Mouse (Mus musculus) layer of hippocampus, adult 2 months (tissue): ENCODE results near the gene Tmed10. TPM values are rescaled to one million over a fixed set of nuclear protein-coding genes. Genes with fewer than 3 reads are reported as not detected.

Source experiments
- DNase-seq, 2 experiments: peaks; one replicate each; pipeline ENCODE4 v3.0.0; 2022; ENCODE audit warnings: low spot score in 2 of 2
- H3K27ac ChIP-seq: fragments of 200-600 bp; 2 replicates; pipeline ENCODE4 v1.8.1; 2022
- H3K4me3 ChIP-seq: fragments of 200-600 bp; 2 replicates; pipeline ENCODE4 v1.8.1; 2022; ENCODE audit warnings: mild to moderate bottlenecking
- CTCF ChIP-seq: fragments of 200-600 bp; conservative IDR thresholded peaks from 2 replicates; pipeline ENCODE4 v1.8.1; 2022; ENCODE audit warnings: antibody characterized with exemption, mild to moderate bottlenecking, moderate library complexity
- total RNA-seq, 2 experiments: library from RNA; stranded (reverse); gene quantifications; 2 replicates each; pipeline ENCODE4 v1.2.3; 2021

Gene Tmed10
- total RNA-seq, 2 experiments from 2014 or later = 156 to 166 TPM

GRCm38 (mm10) chr12:85368441-85369063, 6.1 kb downstream of the Tmed10 start:
- no peak for DNase-seq
- no peak for TF ChIP-seq CTCF
- H3K27ac ChIP-seq = peak overlapping the region; percentile 59
- no peak overlapping the region for H3K4me3 ChIP-seq

- Histone ChIP-seq H3K4me3 (no peak overlapping the region), H3K27ac (peak overlapping the region; percentile 71)
- TF ChIP-seq CTCF = peak; percentile 46; the same call in 1 of the 2 replicates
- peak; percentile 34 to 69 for DNase-seq
Measured at GRCm38 (mm10) chr12:85366271-85366670, 8.4 kb downstream of the Tmed10 start.

GRCm38 (mm10) chr12:85362510-85362909, 12.1 kb downstream of the Tmed10 start:
- no peak for TF ChIP-seq CTCF

GRCm38 (mm10) chr12:85361580-85361979, 13.1 kb downstream of the Tmed10 start:
- TF ChIP-seq CTCF = no peak
- DNase-seq = no peak
- Histone ChIP-seq H3K4me3 (no peak overlapping the region), H3K27ac (no peak overlapping the region)

More at GRCm38 (mm10) chr12:85362510-85362909, 12.1 kb downstream of the Tmed10 start:
- H3K27ac ChIP-seq = no peak overlapping the region
- H3K4me3 ChIP-seq = no peak overlapping the region
- DNase-seq = no peak

- no peak for TF ChIP-seq CTCF
- H3K27ac ChIP-seq = no peak overlapping the region
- no peak for DNase-seq
Measured at GRCm38 (mm10) chr12:85361165-85361564, 13.5 kb downstream of the Tmed10 start.

GRCm38 (mm10) chr12:85354061-85354460, 20.6 kb downstream of the Tmed10 start:
- TF ChIP-seq CTCF = no peak
- Histone ChIP-seq H3K27ac (0 out of 2 replicates have a peak overlapping the region, but pooled peaks have one; percentile 12), H3K4me3 (no peak overlapping the region)
- no peak for DNase-seq

More at GRCm38 (mm10) chr12:85361165-85361564, 13.5 kb downstream of the Tmed10 start:
- H3K4me3 ChIP-seq = no peak overlapping the region

- no peak for TF ChIP-seq CTCF
- peak overlapping the region; percentile 94 for H3K27ac ChIP-seq
- H3K4me3 ChIP-seq = peak overlapping the region; percentile 33
Measured at GRCm38 (mm10) chr12:85350407-85351232, 24.0 kb downstream of the Tmed10 start.

GRCm38 (mm10) chr12:85348338-85348737, 26.3 kb downstream of the Tmed10 start:
- TF ChIP-seq CTCF = no peak
- peak overlapping the region; percentile 94; the same call in 1 of the 2 replicates for H3K27ac ChIP-seq
- no peak for DNase-seq
- H3K4me3 ChIP-seq = no peak overlapping the region

More at GRCm38 (mm10) chr12:85350407-85351232, 24.0 kb downstream of the Tmed10 start:
- peak; percentile 55 to 85 for DNase-seq

GRCm38 (mm10) chr12:85347196-85347595, 27.5 kb downstream of the Tmed10 start:
- no peak for TF ChIP-seq CTCF
- Histone ChIP-seq H3K4me3 (no peak overlapping the region), H3K27ac (peak overlapping the region; percentile 94)
- no peak for DNase-seq

- peak; percentile 61 to 73 for DNase-seq
- peak; percentile 89 for TF ChIP-seq CTCF
- Histone ChIP-seq H3K4me3 (no peak overlapping the region), H3K27ac (peak overlapping the region; percentile 94)
Measured at GRCm38 (mm10) chr12:85346374-85346773, 28.3 kb downstream of the Tmed10 start.

GRCm38 (mm10) chr12:85345559-85345958, 29.1 kb downstream of the Tmed10 start:
- DNase-seq = no peak
- Histone ChIP-seq H3K4me3 (no peak overlapping the region), H3K27ac (no peak overlapping the region)
- no peak for TF ChIP-seq CTCF

GRCm38 (mm10) chr12:85344252-85344651, 30.4 kb downstream of the Tmed10 start:
- Histone ChIP-seq H3K27ac (no peak overlapping the region), H3K4me3 (no peak overlapping the region)
- no peak for DNase-seq
- TF ChIP-seq CTCF = no peak

GRCm38 (mm10) chr12:85342310-85342709, 32.3 kb downstream of the Tmed10 start:
- DNase-seq = no peak
- Histone ChIP-seq H3K4me3 (no peak overlapping the region), H3K27ac (no peak overlapping the region)
- TF ChIP-seq CTCF = no peak; the same call in 1 of the 2 replicates
